Mouse (Mus musculus) adrenal gland, postnatal 10 days (tissue): Measurements from ENCODE around the gene Git2. TPM values are rescaled to one million over a fixed set of nuclear protein-coding genes. Genes with fewer than 3 reads are reported as not detected.
A peak's percentile ranks its signal among the peaks of the same experiment; 100 is the strongest.

Source experiments
- DNase-seq: peaks from one replicate; pipeline ENCODE4 v3.0.0; 2021; ENCODE audit warnings: mixed read lengths
- long read RNA-seq, 2 experiments: library from polyadenylated mRNA; stranded (forward); transcript quantifications; one replicate each; pipeline ENCODE4 v2.0.0; 2021
- total RNA-seq, 2 experiments: library from RNA; stranded (reverse); gene quantifications; 2 replicates each; pipeline ENCODE4 v1.2.3; 2021

Gene Git2
- total RNA-seq: 10 to 100 TPM; 45.3 to 63.5 TPM
- long read RNA-seq, experiment 1, full-length matches to known transcripts: 10 of 29 reads
- long read RNA-seq, experiment 1, partial matches to known transcripts: 5 of 29 reads
- long read RNA-seq, experiment 1, other reads (novel, unspliced or antisense): 14 of 29 reads
- long read RNA-seq, experiment 2, partial matches to known transcripts: 5 of 13 reads
- long read RNA-seq, experiment 2, other reads (novel, unspliced or antisense): 6 of 13 reads

GRCm38 (mm10) chr5:114775056-114775979 lies at the start of gene Git2:
Gene Git2 (minus strand): TSS chr5:114775517.
- DNase-seq: peak; percentile 49

DNA sequence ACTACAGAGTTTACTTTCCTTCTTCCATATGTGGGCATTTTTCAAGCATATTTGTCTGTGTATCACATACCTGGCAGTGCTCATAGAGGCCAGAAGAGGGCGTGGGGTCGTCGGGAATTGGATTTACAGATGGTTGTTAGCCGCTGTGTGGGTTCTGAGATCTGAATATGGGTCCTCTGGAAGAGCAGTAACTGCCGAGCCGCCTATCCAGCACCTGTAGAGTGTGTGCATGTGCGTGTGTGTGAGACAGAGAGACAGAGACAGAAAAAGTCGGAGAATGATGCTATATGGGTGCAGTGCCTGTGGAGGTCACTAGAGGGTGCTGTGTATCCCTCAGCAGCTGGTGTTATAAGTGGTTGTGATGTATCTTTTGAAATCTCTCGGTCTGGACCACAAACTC lies 48.9 kb upstream of the Git2 start:
- peak; percentile 47 for DNase-seq

GRCm38 (mm10) chr5:114822796-114823688 lies 47.7 kb upstream of the Git2 start, which contains the start of gene 1500011B03Rik:
Gene 1500011B03Rik (minus strand): TSS chr5:114823468.
- peak; percentile 82 for DNase-seq

GRCm38 (mm10) chr5:114818124-114818523 lies 42.8 kb upstream of the Git2 start:
- DNase-seq: no peak

DNA sequence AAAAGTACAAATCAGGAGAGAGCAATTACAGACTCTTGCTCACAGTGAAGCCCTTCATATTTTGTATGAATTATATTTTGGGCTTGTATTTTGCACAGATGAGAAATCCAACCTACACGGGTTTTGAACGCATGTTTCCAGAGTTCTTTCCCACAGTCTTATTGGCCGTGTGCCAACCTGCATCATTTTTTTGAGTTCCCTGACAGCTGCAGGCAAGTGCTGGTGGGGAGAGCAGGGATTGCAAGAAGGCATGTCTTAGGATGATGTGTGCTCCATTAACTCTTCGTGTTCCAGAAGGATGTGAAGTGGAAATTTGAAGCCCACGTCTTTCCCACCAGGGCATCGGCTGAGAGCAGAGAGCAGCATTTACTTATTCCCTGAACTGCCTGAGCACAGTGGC lies 41.3 kb upstream of the Git2 start:
- no peak for DNase-seq

DNA sequence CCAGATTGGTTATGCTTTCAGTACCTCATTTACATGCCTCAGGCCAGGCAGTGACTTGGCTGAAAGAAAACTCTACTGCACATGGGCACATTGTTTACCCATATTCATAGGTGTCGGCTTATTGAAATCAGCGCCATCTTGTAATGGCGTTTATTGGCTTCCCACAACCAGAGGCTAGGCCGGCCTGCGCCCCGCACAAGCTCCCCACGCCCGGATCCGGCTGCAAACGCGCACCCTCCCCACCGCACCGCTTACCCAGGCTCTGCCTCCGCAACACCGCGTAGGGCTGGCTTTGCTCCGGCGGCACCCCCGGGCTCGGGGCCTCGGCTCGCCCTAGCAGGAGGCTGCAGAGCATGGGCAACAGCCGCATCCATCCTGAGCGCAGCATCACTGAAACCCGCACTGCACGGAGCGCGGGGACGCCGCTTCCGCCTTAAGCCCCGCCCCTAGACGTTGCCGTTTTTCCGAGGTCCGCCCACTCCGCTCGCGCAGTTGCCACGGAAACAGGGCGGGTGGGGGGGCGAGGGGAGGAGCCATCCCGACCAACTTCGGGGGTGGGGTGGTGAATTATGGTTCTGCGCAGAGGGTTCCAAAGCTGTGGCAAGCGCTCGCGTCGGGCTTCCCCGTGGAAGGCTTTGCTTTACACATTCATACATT lies 38.3 kb upstream of the Git2 start:
- DNase-seq: peak; percentile 91

- DNase-seq: no peak
Observed at GRCm38 (mm10) chr5:114809826-114810225, 34.5 kb upstream of the Git2 start.

- DNase-seq: peak; percentile 79
Observed at GRCm38 (mm10) chr5:114809181-114809756, 34.0 kb upstream of the Git2 start.

- DNase-seq: no peak
Observed at GRCm38 (mm10) chr5:114808385-114808784, 33.1 kb upstream of the Git2 start.

GRCm38 (mm10) chr5:114807893-114808292 lies 32.6 kb upstream of the Git2 start:
- no peak for DNase-seq

- DNase-seq: no peak
Observed at GRCm38 (mm10) chr5:114807468-114807867, 32.2 kb upstream of the Git2 start.

- no peak for DNase-seq
Observed at GRCm38 (mm10) chr5:114807063-114807462, 31.7 kb upstream of the Git2 start.

DNA sequence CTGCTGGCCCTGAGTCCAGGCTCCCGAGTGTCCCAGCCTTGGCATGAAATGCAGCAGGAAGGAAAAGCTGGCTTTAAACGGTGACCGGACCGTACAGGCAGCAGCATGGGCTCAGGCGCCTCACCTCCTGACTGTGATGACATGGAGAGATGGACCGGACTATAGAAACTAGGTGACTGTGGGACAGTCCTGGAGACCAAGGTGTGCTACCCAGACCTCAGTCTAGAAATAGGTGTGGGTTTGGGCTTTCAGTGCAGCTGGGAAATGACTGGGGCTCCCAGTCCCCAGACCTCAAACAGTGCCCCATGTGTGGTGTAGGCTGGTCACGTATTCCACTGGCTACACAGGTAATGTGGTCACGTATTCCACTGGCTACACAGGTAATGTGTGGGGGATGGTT lies 31.3 kb upstream of the Git2 start:
- no peak for DNase-seq

GRCm38 (mm10) chr5:114805436-114806350 lies 30.4 kb upstream of the Git2 start:
- DNase-seq: no peak

DNA sequence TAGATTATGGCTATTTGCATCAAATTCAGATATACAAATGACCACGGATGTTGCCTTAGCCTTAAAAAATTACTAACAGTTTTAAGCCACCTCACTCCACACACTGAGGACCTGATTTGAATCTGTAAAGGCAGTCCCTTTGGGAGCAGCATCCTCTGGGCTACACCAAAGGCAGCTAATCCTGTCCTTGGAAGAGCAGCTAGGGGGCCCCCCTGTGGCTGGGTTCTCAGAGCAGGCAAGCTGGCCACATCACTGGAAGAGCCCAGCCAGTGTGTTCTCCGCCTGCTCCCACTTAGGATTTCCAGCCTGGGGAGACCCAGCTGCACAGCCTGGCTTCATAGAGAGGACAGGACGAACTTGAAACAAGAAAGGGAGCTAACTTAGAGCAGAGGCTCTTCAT lies 29.6 kb upstream of the Git2 start:
- peak; percentile 71 for DNase-seq

GRCm38 (mm10) chr5:114804335-114804734 lies 29.0 kb upstream of the Git2 start:
- no peak for DNase-seq

GRCm38 (mm10) chr5:114803231-114803630 lies 27.9 kb upstream of the Git2 start:
- DNase-seq: no peak

DNA sequence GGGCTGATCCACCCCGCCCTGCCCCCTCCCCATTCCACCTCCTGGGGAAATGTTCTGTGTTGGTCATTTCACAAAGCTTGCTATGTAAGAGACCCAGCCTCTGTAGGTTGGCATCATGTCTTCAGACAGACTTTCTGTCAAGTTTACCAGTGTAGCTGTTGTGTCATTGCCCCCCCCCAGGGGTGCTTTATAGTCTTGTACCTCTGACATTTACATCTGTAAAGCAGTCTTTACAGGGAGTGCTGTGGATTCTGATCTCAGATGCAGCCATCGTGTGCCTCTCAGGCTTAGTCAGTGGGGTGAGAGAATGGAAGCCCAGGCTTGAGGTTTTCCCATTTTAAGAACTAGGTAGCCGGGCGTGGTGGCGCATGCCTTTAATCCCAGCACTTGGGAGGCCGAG lies 26.5 kb upstream of the Git2 start:
- DNase-seq: no peak

- DNase-seq: peak; percentile 48
Observed at GRCm38 (mm10) chr5:114801049-114801448, 25.7 kb upstream of the Git2 start.

- DNase-seq: no peak
Observed at GRCm38 (mm10) chr5:114799848-114800247, 24.5 kb upstream of the Git2 start.
